Mouse (Mus musculus) common myeloid progenitor, adult 5-6 weeks (primary cell): ENCODE data around the gene Qser1. TPM values are rescaled to one million over a fixed set of nuclear protein-coding genes. Genes with fewer than 3 reads are reported as not detected.

ENCODE experiments used
- ATAC-seq: replicated peaks from 2 replicates; pipeline ENCODE4 v1.8.0; 2016; ENCODE audit warnings: low read depth, mild to moderate bottlenecking, moderate TSS enrichment, inconsistent platforms; ENCODE audit not compliant: poor library complexity, severe bottlenecking
- total RNA-seq: library from RNA; stranded (forward); fragments of 200-1000, 187-1606 nt; gene quantifications from 2 replicates; pipeline ENCODE4 v1.2.3, GENCODE M21; 2017

Gene Qser1
- total RNA-seq, 1 experiment from 2014 or later, result 29.6 TPM

- ATAC-seq, result no peak
Observed at GRCm38 (mm10) chr2:104740248-104740949, 76.2 kb downstream of the Qser1 start.

GRCm38 (mm10) chr2:104739691-104740090 lies 76.9 kb downstream of the Qser1 start:
- ATAC-seq, result no peak

- ATAC-seq, result no peak
Observed at GRCm38 (mm10) chr2:104736241-104736640, 80.3 kb downstream of the Qser1 start.

- ATAC-seq, result 0 out of 2 replicates have a peak, but pooled peaks have one; percentile 18
Observed at GRCm38 (mm10) chr2:104732562-104733256, 83.9 kb downstream of the Qser1 start.

GRCm38 (mm10) chr2:104732033-104732444 lies 84.5 kb downstream of the Qser1 start:
- ATAC-seq, result peak; percentile 91

- no peak for ATAC-seq
Observed at GRCm38 (mm10) chr2:104727369-104727768, 89.2 kb downstream of the Qser1 start.

GRCm38 (mm10) chr2:104722021-104722420 lies 94.5 kb downstream of the Qser1 start:
- no peak for ATAC-seq

GRCm38 (mm10) chr2:104717827-104718226 lies 98.7 kb downstream of the Qser1 start:
- ATAC-seq, result no peak

- no peak for ATAC-seq
Observed at GRCm38 (mm10) chr2:104717231-104717735, 99.3 kb downstream of the Qser1 start.

GRCm38 (mm10) chr2:104716279-104716678 lies 100.3 kb downstream of the Qser1 start, which contains the start of gene Pin1rt1:
TSS of gene Pin1rt1 (minus strand) at chr2:104716379.
- ATAC-seq, result no peak

GRCm38 (mm10) chr2:104714254-104714691 lies 102.3 kb downstream of the Qser1 start:
- ATAC-seq, result no peak

- peak; percentile 31 for ATAC-seq
Observed at GRCm38 (mm10) chr2:104712486-104712809, 104.1 kb downstream of the Qser1 start.

- ATAC-seq, result peak; percentile 53
Observed at GRCm38 (mm10) chr2:104711585-104712485, 104.7 kb downstream of the Qser1 start, which contains the start of gene Tcp11l1. TSS of gene Tcp11l1 (minus strand) at chr2:104712169.

- ATAC-seq, result peak; percentile 5
Observed at GRCm38 (mm10) chr2:104710670-104711370, 105.7 kb downstream of the Qser1 start.

GRCm38 (mm10) chr2:104709786-104710337 lies 106.7 kb downstream of the Qser1 start:
- ATAC-seq, result no peak
